Mouse (Mus musculus): Measurements from ENCODE around the gene Trmu.

DNA sequence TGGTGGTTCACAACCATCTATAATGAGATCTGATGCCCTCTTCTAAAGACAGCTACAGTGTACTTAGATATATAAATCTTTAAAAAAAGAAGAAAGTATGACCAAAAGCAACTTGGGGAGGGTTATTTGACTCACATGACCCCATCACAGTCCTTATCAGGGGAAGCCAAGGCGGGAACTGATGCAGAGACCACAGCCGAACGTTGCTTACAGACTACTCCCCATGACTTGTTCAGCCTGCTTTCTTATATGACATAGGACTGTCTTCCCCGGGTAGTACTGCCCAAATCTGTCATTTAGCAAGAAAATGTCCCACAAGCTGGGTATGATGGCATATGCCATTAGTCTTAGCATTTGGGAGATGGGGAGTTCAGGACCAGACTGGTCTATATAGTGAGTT is 10.1 kb downstream of the Trmu start:
- no peak for TF ChIP-seq CTCF (IDR thresholded peaks at IDR 0.05; ENCODE audit: low read depth, low read length)
- TF ChIP-seq POLR2A (IDR thresholded peaks at IDR 0.05; ENCODE audit: borderline replicate concordance, low read depth, low read length), result no peak

Data from bone marrow macrophage, adult 2 months (primary cell).